Comparison of ENCODE assay signal across 8 mouse cellular contexts in the genomic region with DNA sequence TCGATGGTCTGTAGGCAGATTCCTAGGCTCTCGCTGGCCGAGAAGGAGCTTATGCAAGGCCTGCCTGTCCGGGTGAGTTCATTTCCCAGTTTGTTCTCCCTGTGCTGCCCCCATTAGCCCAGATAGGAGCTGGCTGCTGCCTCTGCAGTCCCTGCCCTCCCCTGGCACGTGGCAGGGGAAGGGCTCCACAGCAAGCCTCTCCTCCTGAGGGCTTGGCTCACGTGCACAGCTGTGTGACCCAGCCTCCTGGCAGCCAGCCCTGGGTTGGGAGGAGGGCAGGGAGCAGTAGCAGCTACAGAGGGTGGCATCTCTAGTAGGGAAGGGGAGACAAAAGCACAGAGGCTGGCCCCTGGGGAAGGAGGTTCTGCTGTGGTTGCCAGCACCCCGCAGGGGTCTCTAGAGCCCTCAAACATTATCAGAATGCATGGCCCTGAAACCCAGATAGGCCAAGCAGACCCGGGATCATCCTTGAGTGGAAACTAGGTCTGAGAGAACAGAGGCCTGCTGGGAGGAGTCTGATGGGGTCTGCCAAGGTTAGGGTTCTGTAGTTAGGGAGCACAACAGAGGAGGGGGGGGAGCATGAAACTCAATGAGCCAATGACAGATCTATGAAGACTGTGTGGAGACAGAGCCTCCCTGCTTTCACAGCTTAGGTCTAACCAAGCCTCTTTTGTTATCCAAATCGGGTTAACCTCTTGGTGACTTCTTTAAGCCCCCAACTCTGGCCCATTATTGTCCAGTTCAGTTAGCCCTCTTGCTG. TPM values are rescaled to one million over a fixed set of nuclear protein-coding genes. Genes with fewer than 3 reads are reported as not detected.
DNase-seq lines count a peak whose midpoint lies in the region; ATAC-seq lines count a peak whose summit lies in the region.

No protein-coding gene starts in this region.

- H3K9me3 ChIP-seq in hindbrain, embryonic 14.5 days (ENCODE audit: control insufficient read depth, low read length) = no peaks in the 10 kb centered on the region
- no peaks in the 10 kb centered on the region for H3K9me3 ChIP-seq in midbrain, embryonic 14.5 days (ENCODE audit: control insufficient read depth, low read length)
- H3K9me3 ChIP-seq in stomach, embryonic 16.5 days (replicated peaks; ENCODE audit: control insufficient read depth, low read length) = no peaks in the 10 kb centered on the region

- ATAC-seq in hindbrain, embryonic 14.5 days (ENCODE audit: low FRiP score) = peak; percentile 32; the same call in 1 of the 2 replicates
- ATAC-seq in midbrain, embryonic 14.5 days (ENCODE audit: low FRiP score, low TSS enrichment) = peak; percentile 46; the same call in 1 of the 2 replicates
- peak; percentile 75 for ATAC-seq in stomach, embryonic 16.5 days (ENCODE audit: insufficient read depth, low FRiP score)

- no peak overlapping the region for H3K4me2 ChIP-seq in hindbrain, embryonic 14.5 days (replicated peaks)
- no peak overlapping the region for H3K4me2 ChIP-seq in midbrain, embryonic 14.5 days (ENCODE audit: low read length)
- no peak overlapping the region for H3K4me2 ChIP-seq in stomach, embryonic 16.5 days (ENCODE audit: low read depth, low read length)

- H3K9ac ChIP-seq in hindbrain, embryonic 14.5 days = no peak overlapping the region
- no peak overlapping the region for H3K9ac ChIP-seq in midbrain, embryonic 14.5 days (replicated peaks; ENCODE audit: low read length)
- H3K9ac ChIP-seq in stomach, embryonic 16.5 days (ENCODE audit: low read length) = 0 out of 2 replicates have a peak overlapping the region, but pooled peaks have one; percentile 44

- peaks cover 60% of the 10 kb centered on the region for H3K36me3 ChIP-seq in hindbrain, embryonic 14.5 days (replicated peaks; ENCODE audit: control insufficient read depth, insufficient read depth)
- H3K36me3 ChIP-seq in midbrain, embryonic 14.5 days (ENCODE audit: control insufficient read depth, insufficient read depth, low read length) = peaks cover 63% of the 10 kb centered on the region
- 0 out of 2 replicates have a peak, but pooled peaks cover 8% of the 10 kb centered on the region for H3K36me3 ChIP-seq in stomach, embryonic 16.5 days (ENCODE audit: control insufficient read depth, insufficient read depth, low read length)

- H3K27ac ChIP-seq in hindbrain, embryonic 14.5 days = peak overlapping the region; percentile 82
- peak overlapping the region; percentile 78 for H3K27ac ChIP-seq in midbrain, embryonic 14.5 days (replicated peaks; ENCODE audit: low read depth, low read length)
- peak overlapping the region; percentile 89 for H3K27ac ChIP-seq in stomach, embryonic 16.5 days (ENCODE audit: low read length)

- no peaks in the 10 kb centered on the region for H3K27me3 ChIP-seq in hindbrain, embryonic 14.5 days (ENCODE audit: control insufficient read depth, insufficient read depth, low read length)
- no peaks in the 10 kb centered on the region for H3K27me3 ChIP-seq in midbrain, embryonic 14.5 days (ENCODE audit: control insufficient read depth, insufficient read depth, low read length)
- no peaks in the 10 kb centered on the region for H3K27me3 ChIP-seq in stomach, embryonic 16.5 days (ENCODE audit: control insufficient read depth, insufficient read depth, low read length)

- H3K4me3 ChIP-seq in hindbrain, embryonic 14.5 days (replicated peaks; ENCODE audit: low read length) = no peak overlapping the region
- no peak overlapping the region for H3K4me3 ChIP-seq in midbrain, embryonic 14.5 days (replicated peaks; ENCODE audit: low read depth, low read length)
- no peak overlapping the region for H3K4me3 ChIP-seq in stomach, embryonic 16.5 days (replicated peaks; ENCODE audit: low read length)

- peak; percentile 87 for DNase-seq in R1 (ENCODE audit: low read depth, low spot score)
- peak; percentile 85 to 90 for DNase-seq in cerebellum, postnatal 10 days
- DNase-seq in gastrocnemius, adult 8-10 months (ENCODE audit: low spot score in 2 of 2) = peak; percentile 96
- DNase-seq in hindbrain, embryonic 14.5 days (ENCODE audit: low spot score) = peak; percentile 48
- peak; percentile 88 for DNase-seq in left cerebral cortex, adult 11 months (ENCODE audit: low spot score)
- peak; percentile 66 for DNase-seq in midbrain, embryonic 14.5 days
- DNase-seq in thymus, postnatal 36 days = no peak

- peaks cover 33% of the 10 kb centered on the region for H3K4me1 ChIP-seq in hindbrain, embryonic 14.5 days (replicated peaks; ENCODE audit: control insufficient read depth, insufficient read depth, low read length)
- peaks cover 27% of the 10 kb centered on the region for H3K4me1 ChIP-seq in midbrain, embryonic 14.5 days (ENCODE audit: control insufficient read depth, insufficient read depth, low read length)
- H3K4me1 ChIP-seq in stomach, embryonic 16.5 days (ENCODE audit: control insufficient read depth, insufficient read depth, low read length) = peaks cover 46% of the 10 kb centered on the region

- WGBS in hindbrain, embryonic 14.5 days = 58% methylated on average over 9 of the region's 9 CpGs
- 56% methylated on average over 9 of the region's 9 CpGs for WGBS in midbrain, embryonic 14.5 days
- 77% methylated on average over 9 of the region's 9 CpGs for WGBS in stomach, embryonic 16.5 days

RNA-seq across cellular contexts. Expression of a gene that starts 10.0 kb away (rescaled TPM):
- total RNA-seq in gastrocnemius, adult 8-10 months (2022) = 10 to 100 TPM; 27.5 to 34.6 (median 31.3) TPM
- 34.6 and 35.5 TPM in 2 replicates for polyA plus RNA-seq in hindbrain, embryonic 14.5 days (2014; fragmentation: Nextera tagmentation; extraction: Ambion mirVana)
- polyA plus RNA-seq in midbrain, embryonic 14.5 days (2014; fragmentation: Nextera tagmentation; extraction: Ambion mirVana) = 33.3 and 33.9 TPM in 2 replicates
- polyA plus RNA-seq in stomach, embryonic 16.5 days (2015; fragmentation: Nextera tagmentation; extraction: Ambion mirVana) = 23.4 and 26.5 TPM in 2 replicates

RNA-seq across cellular contexts. Expression of a gene that starts 22.8 kb away (rescaled TPM):
- total RNA-seq in gastrocnemius, adult 8-10 months (2022) = 1 to 10 TPM; 1.7 to 2.5 (median 2.3) TPM
- 68.8 and 74.5 TPM in 2 replicates for polyA plus RNA-seq in hindbrain, embryonic 14.5 days (2014; fragmentation: Nextera tagmentation; extraction: Ambion mirVana)
- polyA plus RNA-seq in midbrain, embryonic 14.5 days (2014; fragmentation: Nextera tagmentation; extraction: Ambion mirVana) = 62.4 and 117 TPM in 2 replicates
- polyA plus RNA-seq in stomach, embryonic 16.5 days (2015; fragmentation: Nextera tagmentation; extraction: Ambion mirVana) = 12.5 and 14.9 TPM in 2 replicates

RNA-seq across cellular contexts. Expression of a gene that starts 36.5 kb away (rescaled TPM):
- total RNA-seq in gastrocnemius, adult 8-10 months (2022) = 1 to 10 TPM; 4.9 to 5.8 (median 5.4) TPM
- polyA plus RNA-seq in hindbrain, embryonic 14.5 days (2014; fragmentation: Nextera tagmentation; extraction: Ambion mirVana) = 15.4 and 17.1 TPM in 2 replicates
- 8.6 and 11.9 TPM in 2 replicates for polyA plus RNA-seq in midbrain, embryonic 14.5 days (2014; fragmentation: Nextera tagmentation; extraction: Ambion mirVana)
- 34.5 and 40.4 TPM in 2 replicates for polyA plus RNA-seq in stomach, embryonic 16.5 days (2015; fragmentation: Nextera tagmentation; extraction: Ambion mirVana)

RNA-seq across cellular contexts. Expression of a gene that starts 41.5 kb away (rescaled TPM):
- 1 to 10 TPM in 2 of 4 experiments, under 1 TPM in 2; 0.24 to 1.3 (median 1.0) TPM for total RNA-seq in gastrocnemius, adult 8-10 months (2022)
- 2.9 and 4.2 TPM in 2 replicates for polyA plus RNA-seq in hindbrain, embryonic 14.5 days (2014; fragmentation: Nextera tagmentation; extraction: Ambion mirVana)
- polyA plus RNA-seq in midbrain, embryonic 14.5 days (2014; fragmentation: Nextera tagmentation; extraction: Ambion mirVana) = 3.9 and 5.6 TPM in 2 replicates
- polyA plus RNA-seq in stomach, embryonic 16.5 days (2015; fragmentation: Nextera tagmentation; extraction: Ambion mirVana) = 3.5 and 5.4 TPM in 2 replicates

RNA-seq across cellular contexts. Expression of a gene that starts 49.2 kb away (rescaled TPM):
- under 1 TPM in 2 of 4 experiments, not detected in 2; 0.65 to 0.99 TPM for total RNA-seq in gastrocnemius, adult 8-10 months (2022)
- 2.0 and 2.4 TPM in 2 replicates for polyA plus RNA-seq in hindbrain, embryonic 14.5 days (2014; fragmentation: Nextera tagmentation; extraction: Ambion mirVana)
- polyA plus RNA-seq in midbrain, embryonic 14.5 days (2014; fragmentation: Nextera tagmentation; extraction: Ambion mirVana) = 1.5 and 1.6 TPM in 2 replicates
- 12.6 and 15.5 TPM in 2 replicates for polyA plus RNA-seq in stomach, embryonic 16.5 days (2015; fragmentation: Nextera tagmentation; extraction: Ambion mirVana)

Comparison
In these comparisons a context has a peak if more than half of its experiments do, and no peak if none do; other contexts are left out.
1. DNase-seq: peak in R1 (single experiment), cerebellum, postnatal 10 days (2 of 2), gastrocnemius, adult 8-10 months (2 of 2), hindbrain, embryonic 14.5 days (single experiment), left cerebral cortex, adult 11 months (single experiment) and midbrain, embryonic 14.5 days (single experiment); none in thymus, postnatal 36 days (0 of 2).
2. Peak in every context shown above with its lines, with median percentiles within 50 percentile points of each other: ATAC-seq and H3K27ac ChIP-seq.